Mouse (Mus musculus) CH12F3 (cell line): ENCODE results near the gene Aspm.
"Not testable (repeated sequence)": the region's sequence is repeated elsewhere in the genome, so short reads cannot be mapped to it uniquely, and the experiment has no call there.

Source experiments
- in situ Hi-C: fragments of 300-500 bp; cut with MboI; formaldehyde crosslinking; loops from 2 replicates; pipeline ENCODE4 v1.14.3; 2020; ENCODE audit warnings: low sequenced_read_pairs

Aspm gene

DNA sequence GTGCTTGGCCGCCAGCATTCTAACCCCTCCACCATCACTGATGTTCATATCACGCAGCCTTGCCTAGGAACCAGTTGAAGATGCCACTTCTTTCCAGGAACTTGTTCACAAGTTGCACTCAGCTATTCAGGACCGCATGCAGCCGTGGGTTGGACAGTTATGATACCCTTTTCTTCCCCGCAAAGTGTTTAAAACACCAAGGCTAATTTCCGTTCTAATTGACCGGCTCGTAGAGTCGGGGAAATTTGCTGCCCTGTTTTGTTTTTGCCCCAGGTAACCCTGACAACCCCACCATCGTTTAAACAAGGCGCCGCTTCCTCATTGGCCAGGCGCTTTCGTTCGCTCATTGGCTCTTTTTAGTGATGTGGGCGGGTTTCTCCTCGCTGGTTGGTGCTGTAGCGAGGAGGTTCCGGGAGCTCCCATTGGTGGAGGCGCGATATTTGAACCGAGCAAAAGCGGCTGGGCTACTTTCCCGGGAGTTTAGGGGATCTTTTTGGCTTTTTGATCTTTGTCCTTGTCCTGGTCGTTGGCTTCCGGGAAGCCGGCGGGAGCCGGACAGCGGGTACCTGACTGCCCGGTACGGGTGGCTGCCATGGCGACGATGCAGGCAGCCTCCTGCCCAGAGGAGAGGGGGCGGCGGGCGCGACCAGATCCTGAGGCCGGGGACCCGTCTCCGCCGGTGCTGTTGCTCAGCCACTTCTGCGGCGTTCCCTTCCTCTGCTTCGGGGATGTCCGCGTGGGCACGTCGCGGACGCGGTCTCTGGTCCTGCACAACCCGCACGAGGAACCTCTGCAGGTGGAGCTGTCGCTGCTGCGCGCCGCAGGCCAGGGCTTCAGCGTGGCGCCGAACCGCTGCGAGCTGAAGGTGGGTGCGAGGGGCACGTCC, at the start of gene Aspm:
Gene Aspm (plus strand): TSS at position 433 of the 886 bp plus-strand sequence.
- in situ Hi-C loops = no loop called here

DNA sequence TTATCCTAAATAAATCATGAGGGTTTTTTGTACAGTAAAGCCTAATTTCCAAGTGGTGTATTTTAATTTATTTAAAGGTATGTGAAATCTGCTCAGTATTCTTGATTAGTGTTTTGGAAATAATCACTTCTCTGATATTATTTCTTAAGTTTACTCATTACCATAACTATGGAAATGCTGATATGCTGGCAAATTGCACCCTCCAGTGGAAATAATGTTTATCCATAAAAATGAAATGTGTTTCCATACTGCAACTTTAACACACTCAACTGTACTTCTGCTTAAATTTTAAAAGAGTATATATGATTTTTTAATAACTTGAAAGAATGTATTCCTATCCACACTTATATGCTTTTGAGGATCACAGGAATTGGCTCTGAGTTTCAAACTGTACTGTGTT, 48.8 kb upstream of the Aspm start:
- in situ Hi-C loops = no loop called here

DNA sequence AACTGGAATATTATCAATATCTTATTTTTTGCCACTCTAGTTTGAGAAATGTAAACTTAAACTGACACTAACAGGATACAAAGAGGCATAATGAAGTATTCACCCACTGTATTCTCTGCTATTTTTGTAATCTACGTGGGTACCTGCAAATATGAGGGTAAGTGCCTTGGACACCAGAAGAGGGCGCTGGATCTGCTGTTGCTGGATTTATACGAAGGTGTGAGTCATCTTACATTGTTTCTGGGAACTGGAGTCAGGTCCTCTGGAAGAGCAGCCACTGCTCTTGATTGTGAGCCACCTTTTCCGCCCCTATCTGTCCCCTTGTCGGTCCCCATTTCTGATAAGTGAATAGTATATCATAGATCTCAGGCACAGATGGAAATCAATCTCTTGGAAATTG, 46.9 kb upstream of the Aspm start:
- in situ Hi-C loops = no loop called here

DNA sequence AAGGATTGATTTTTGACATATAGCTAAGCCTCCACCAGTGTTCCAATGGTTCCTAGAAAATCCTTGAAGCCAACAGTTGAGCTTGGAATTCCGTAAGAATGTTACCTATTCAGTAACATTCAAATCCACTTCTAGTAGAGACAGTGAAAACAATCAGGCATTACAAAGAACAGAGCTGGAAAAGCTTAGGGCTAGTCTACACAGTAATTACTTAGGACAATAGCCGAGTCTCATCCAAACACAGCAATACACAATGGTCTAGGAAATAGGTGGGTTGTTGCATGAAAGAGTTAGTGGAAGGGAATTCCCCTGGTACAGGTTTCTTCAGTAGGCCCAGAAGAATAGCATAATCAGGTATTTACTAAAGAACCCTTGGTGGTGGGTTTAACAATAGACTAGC, 42.2 kb upstream of the Aspm start:
- in situ Hi-C loops = not testable (repeated sequence)

DNA sequence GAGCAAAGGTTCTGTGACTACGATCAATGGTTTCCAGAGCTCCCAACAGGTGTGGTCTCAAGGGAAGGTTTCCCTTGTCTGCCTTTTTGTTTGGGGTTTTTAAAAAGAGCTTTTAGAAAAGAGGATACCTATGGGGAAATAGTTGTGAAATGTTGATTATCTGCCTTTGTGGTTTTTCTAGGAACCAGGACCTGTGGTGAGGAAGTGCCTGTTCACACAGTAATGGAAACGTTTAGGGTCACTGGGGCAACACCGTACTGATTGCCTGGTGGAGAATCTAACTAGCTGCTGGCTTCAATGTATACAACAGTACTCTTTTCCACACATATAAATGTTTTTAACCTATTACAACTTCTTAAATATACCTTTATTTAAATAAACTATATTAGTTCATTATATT, 41.1 kb upstream of the Aspm start:
- in situ Hi-C loops = no loop called here

DNA sequence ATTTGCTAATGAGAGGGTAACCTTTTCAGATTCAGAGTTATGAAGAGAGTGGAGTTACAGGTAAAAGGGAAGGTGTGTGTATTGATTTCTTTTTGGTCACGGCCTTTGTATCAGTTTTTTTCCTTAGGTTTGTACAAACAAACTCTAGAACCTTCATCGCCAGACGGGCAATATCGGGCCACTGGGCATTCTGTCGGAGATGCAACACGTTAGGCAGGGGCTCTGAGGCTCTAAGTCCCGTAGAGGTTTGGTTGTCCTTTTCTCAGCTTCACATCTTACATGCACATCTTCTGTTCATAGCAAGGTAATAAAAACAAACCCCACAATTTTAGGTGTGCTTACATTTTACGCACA, 33.1 kb upstream of the Aspm start:
- in situ Hi-C loops = no loop called here

DNA sequence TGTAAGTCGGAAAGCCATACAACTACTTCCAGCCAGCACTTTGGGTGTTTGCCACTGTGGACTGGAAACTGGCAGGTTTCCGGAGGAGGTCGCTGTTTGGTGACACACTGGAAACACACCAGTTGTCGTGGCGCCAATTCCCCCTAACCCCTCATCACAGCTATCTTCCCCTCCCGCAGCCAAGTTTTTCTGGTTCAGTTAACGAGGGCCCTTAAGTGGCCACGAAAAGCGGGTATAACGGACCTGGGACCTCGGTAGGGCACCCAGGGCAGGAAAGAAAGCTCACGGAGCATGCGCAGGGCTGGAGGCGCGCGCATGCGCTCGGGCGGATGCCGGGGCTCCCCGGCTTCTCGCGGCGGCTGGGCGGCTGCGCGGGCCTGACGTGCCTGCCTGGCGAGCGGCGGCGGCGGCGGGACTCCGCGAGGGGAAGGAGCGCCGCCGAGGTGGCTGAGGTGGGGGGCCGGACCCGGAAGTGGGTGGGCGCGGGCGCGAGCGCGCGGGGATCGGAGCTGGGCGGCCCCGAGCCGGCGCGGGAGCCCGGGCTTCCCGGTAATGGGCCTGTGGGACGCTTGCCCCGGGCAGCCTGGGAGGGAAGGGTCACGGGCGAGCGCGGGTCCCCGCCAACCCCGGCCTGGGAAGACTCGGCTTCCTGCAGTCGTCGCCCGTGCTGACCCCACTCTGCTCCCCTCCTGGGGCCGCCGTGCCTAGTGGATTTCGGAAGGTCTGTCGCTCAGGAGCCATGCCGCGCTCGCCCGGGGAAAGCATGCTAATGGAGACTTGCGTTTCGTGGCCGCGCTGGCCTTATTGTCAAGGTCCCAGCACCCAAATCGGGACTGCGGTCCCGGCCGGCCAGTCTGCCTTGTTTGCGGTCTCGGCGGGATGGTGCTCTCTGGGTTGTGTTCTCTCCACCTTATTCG, 32.4 kb upstream of the Aspm start, which contains the start of gene Zbtb41:
Gene Zbtb41 (plus strand): TSS at position 414 of the 917 bp plus-strand sequence.
- in situ Hi-C loops = no loop called here

DNA sequence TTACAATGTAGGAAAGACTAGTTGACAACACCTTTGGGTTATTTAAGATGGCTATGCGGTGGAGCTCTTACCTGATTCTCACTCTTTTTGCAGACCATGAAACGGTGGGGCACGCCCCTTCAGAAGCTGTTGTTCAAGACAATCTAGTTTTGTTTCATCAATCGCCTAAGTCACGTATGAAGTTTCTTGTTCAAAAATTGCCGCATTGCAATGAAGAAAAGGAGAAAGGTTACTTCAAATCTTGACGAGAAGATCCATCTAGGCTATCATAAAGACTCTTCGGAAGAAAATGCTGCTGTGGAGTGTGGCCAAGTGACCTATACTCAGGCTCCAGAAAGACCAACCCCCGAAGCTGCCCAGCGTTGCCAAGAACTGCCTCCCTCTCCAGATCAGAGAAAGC, 31.6 kb upstream of the Aspm start:
- in situ Hi-C loops = no loop called here

DNA sequence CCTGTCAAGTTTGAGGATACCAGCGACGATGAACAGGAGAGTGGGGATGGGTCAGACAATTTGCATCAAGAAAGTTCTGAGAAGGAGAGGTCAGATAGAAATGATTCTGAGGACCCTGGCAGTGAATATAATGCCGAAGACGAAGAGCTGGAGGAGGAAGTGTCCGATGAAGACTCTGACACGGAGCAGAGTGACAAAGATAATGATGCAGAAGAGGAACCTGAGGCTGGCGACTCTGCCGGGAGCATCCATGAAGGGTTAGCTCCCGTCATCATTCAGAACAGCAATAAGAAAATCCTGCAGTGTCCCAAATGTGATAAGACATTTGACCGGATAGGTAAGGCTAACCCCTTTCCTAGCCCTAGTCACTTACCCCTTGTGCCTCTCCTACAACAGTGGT, 30.6 kb upstream of the Aspm start:
- in situ Hi-C loops = no loop called here

DNA sequence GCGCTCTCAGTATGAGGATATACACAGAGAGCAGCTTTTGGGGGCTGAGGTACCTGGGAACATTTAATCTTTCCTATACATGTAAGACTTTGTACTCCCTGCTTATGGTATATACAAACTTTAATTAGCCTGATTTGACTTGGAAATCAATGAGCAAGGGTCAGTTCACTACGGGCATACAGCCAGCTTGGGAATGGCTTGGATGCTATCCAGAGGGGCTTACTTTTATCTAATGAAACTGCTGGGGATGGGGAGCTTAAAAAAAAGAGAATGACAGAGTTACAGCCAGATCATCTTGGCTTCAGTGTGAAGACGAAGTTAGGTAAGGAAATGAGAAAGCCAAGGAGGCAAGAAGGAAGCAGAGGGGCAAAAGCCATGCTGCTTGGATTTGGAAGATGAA, 29.6 kb upstream of the Aspm start:
- in situ Hi-C loops = no loop called here

DNA sequence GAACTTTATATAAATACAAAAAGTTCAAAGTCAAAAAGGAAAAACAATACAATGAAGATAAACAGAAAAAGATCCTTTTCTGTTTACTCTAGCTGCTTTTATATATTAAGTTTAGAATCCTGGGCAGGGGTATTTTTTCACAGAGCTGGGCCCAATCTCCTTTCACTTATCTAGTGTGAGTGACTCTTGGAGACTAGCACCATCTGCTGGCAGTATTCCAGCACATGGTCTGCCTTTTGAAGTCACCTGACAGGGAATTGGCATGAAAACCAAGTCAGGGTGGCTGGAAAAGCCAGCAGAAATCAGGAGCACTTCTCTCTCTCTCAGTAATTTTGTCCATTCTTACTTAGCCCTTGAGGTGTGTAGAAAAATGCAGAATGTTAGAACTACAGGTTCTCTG, 16.2 kb upstream of the Aspm start:
- in situ Hi-C loops = no loop called here

DNA sequence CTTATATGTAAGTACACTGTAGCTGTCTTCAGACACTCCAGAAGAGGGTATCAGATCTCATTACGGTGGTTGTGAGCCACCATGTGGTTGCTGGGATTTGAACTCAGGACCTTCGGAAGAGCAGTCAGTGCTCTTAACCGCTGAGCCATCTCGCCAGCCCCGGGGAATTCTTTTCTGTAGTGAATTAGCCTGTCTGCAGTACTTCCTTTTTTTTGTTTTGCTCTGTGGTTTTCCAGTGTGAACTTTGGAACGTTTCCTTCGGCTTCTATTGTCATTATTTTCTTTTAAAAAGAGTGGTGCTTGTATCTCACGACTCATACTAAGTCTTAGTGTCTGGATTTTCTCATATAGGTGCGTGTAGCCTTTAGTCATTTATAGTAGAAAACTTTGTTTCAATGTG, 11.5 kb upstream of the Aspm start:
- in situ Hi-C loops = not testable (repeated sequence)

DNA sequence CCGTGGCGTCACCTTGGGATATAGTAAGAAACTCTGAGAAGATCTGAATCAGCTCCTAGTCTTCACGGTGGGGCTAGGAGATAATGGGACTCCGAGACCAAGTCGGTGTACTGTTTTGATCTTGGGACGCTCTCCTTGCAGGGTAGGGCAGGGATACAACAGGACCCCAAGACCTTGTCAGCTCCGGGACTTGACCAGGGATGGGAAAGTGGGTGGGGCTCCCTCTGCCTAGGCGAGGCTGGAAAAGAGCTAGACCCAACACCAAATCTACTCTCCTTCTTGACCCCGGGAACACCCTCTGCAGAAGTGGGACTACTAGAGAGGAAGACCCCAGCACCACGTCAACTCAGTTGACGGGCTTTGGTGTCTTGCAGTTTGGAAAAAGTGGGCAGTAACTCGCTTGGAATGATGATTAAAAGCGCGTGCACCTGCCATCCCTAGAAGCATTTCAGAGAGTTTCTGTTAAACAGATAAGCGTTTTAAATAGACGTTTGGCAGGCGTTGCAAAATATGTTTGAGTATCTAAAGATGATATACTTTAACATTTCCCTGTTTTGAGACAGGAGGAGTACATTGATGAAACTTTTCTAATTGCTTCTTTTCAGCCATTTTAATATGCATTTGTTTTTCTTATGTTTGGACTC, 776 bp downstream of the Aspm start:
- in situ Hi-C loops = no loop called here

DNA sequence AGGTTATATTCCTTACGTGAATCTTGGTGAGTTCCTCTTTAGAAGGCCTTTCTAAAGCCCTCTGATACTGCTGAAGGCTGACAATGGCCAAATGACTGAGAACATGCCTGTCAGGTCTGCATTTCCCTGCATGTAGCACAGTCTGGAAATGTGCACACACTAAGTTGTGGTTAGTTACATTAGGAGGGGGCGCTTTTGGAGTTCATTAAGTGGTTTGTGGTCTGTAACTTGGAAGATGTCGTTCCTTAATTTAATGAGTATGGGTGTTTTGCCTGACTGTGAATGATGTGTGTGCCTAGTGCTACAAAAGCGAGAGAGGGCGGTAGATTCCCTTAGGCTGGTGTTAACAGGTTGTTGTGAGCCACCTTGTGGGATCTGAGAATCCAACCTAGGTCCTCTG, 6.2 kb downstream of the Aspm start:
- in situ Hi-C loops = no loop called here

DNA sequence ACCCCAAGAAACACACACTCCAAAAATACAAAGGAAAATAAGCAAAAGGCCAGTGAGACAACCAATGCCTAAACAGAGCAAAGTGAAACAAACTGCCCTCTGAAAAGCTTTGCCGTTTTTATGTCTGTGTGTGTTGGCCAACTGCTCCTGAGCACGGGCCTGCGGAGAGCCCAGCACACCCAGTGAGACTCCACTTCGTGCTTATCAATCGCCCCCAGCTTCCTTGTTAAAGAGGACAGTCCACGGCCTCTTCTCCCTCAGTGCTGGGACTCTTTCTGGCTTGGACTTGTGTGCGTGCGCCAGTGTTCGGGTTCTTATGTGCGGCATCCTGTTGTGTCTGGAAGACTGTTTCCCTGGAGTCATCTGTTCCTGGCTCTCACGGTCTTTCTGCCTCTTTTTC, 11.4 kb downstream of the Aspm start:
- in situ Hi-C loops = no loop called here

DNA sequence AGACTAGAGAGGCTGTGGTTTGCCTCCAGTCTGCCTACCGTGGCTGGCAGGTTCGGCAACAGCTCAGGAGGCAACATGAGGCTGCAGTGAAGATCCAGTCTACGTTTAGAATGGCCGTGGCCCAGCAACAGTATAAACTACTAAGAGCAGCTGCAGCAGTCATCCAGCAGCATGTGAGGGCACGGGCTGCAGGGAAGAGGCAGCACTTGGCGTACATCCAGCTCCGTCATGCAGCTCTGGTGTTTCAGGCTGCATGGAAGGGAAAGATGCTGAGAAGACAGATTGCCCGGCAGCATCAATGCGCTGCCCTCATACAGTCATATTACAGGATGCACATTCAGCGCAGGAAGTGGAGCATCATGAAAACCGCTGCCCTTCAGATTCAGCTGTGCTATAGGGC, 24.3 kb downstream of the Aspm start:
- in situ Hi-C loops = no loop called here

DNA sequence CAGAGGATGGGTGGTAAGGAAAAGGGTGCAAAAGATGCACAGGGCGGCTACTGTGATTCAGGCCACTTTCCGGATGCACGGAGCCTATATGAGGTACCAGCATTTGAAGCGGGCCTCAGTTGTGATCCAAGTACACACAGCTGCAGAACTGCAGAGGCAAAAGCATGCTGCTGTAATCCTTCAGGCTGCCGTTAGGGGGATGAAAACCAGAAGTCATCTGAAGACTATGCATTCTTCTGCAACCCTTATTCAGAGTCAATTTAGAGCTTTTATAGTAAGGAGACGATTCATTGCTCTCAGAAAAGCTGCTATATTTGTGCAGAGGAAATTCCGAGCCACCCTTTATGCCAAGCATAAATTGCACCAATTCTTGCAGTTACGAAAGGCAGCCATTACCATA, 25.7 kb downstream of the Aspm start:
- in situ Hi-C loops = no loop called here

DNA sequence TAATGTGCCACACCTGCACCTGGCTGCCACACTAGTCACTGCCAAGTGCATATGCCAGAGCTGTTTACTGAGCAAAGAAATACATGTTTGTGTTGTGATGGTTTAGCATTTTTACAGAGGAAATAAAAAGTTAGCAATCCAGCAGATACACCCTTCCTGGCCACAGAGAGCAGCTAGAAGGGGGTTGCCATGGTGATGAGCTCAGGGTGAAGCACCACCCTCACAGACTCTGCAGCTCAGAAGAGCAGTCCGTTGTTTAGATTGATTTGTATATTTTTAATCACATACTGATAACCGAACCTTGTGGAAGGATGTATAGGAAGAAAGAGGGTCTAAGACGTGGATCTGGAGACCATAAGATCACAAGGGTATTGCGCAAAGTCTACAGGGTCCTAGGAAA, 26.6 kb downstream of the Aspm start:
- in situ Hi-C loops = no loop called here

DNA sequence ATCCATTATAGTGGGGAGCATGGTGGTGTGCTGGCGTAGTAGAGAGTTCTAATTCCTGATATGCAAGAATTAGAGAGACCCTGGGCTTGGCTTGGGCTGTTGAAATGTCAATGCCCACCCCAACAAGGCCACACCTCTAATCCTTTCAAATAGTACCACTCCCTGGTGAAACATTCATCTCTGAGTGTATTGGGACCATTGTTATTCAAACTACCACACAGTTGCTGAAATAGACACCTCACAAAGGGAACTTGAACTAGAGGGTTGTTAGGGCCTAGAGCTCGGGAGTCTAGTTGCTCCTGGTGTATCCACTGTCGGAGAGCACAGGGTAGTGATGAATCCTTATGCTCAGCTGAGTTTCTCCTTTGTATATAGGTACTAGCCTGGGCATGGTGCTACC, 40.1 kb downstream of the Aspm start:
- in situ Hi-C loops = no loop called here

DNA sequence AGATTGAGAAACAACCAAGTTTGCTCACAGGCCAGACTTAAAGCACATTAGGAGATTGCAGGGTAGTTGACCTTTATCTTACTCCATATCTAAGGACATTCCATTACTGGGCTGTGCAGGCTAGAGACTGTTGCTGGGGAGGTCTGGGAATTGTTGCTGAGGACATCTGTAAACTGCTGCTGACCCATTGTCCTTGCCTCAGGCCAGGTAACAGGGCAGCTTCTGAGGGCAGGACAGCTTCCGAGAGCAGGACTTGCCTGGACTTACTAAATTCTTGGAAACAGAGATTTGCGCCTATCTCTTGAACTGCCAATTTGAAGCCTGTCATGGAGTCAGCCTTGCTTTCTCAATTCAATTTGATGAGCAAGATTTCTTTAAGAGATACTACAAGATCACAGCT, 40.8 kb downstream of the Aspm start:
- in situ Hi-C loops = no loop called here

DNA sequence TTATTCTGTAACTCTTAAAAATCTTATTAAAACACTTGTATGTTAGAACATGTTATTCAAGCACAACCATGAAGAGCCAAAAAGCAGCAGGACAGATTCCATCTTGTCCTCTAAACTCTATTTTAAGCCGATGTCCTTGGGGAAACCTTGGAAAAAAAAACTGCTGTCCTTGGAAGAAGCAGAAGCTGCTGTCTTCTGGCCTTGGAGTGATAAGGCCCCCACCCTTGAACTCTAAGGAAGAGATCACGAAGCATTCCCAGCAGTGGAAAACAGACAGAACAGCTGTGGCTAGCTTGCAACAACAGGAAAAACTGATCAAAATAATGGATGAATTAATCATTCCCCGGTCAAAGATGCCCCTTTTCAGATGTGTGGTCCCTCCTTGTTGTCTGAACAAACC, 41.6 kb downstream of the Aspm start:
- in situ Hi-C loops = no loop called here

DNA sequence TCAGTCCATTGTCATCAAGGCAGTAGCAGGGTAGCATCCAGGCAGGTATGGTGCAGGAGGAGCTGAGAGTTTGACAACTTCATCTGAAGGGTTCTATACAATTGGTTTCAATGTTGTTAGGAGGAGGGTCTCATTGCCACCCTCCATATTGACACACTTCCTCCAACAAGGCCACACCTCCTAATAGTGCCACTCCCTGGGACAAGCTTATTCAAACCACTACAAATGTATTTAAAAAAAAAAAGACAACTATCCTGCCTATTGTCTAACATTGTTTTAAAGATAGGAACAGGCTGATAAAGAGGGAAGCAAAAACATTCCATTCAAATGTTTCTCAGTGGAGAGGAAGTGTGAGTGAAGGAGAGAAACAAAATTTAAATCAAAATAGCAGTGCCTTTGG, 45.2 kb downstream of the Aspm start:
- in situ Hi-C loops = no loop called here
